Mouse (Mus musculus) forebrain, embryonic 16.5 days (tissue): ENCODE measurements around the gene Pdia5. TPM values are rescaled to one million over a fixed set of nuclear protein-coding genes. Genes with fewer than 3 reads are reported as not detected.
A peak's percentile ranks its signal among the peaks of the same experiment; 100 is the strongest.

Experiments
- ATAC-seq: fragments of 200-750 bp; cut with Nextera tagmentation; 2 replicates; pipeline ENCODE4 v1.8.0; 2017; ENCODE audit warnings: mild to moderate bottlenecking, moderate library complexity
- H3K27ac ChIP-seq: fragments of 300-500 bp; sonication (generic); 2 replicates; pipeline ENCODE4 v1.5.1; 2014; ENCODE audit warnings: low read length, control low read depth
- H3K27me3 ChIP-seq: fragments of 300-500 bp; sonication (generic); replicated peaks from 2 replicates; pipeline ENCODE4 v1.6.1; 2014; ENCODE audit warnings: low read length; ENCODE audit not compliant: control insufficient read depth, insufficient read depth
- H3K36me3 ChIP-seq: fragments of 300-500 bp; sonication (generic); 2 replicates; pipeline ENCODE4 v1.6.1; 2014; ENCODE audit not compliant: control insufficient read depth, insufficient read depth
- H3K4me1 ChIP-seq: fragments of 300-500 bp; sonication (generic); replicated peaks from 2 replicates; pipeline ENCODE4 v1.6.1; 2014; ENCODE audit warnings: low read length; ENCODE audit not compliant: control insufficient read depth, insufficient read depth
- H3K4me2 ChIP-seq: fragments of 300-500 bp; sonication (generic); 2 replicates; pipeline ENCODE4 v1.6.1; 2014; ENCODE audit warnings: mild to moderate bottlenecking, low read length, control low read depth
- H3K4me3 ChIP-seq: fragments of 300-500 bp; sonication (generic); replicated peaks from 2 replicates; pipeline ENCODE4 v1.5.1; 2014; ENCODE audit warnings: mild to moderate bottlenecking, low read length, control low read depth
- H3K9ac ChIP-seq: fragments of 300-500 bp; sonication (generic); replicated peaks from 2 replicates; pipeline ENCODE4 v1.6.1; 2014; ENCODE audit warnings: low read depth, low read length, control low read depth
- H3K9me3 ChIP-seq: fragments of 300-500 bp; sonication (generic); 2 replicates; pipeline ENCODE4 v1.6.1; 2016; ENCODE audit warnings: low read length; ENCODE audit not compliant: control insufficient read depth
- WGBS: fragments of 180-500 bp; shearing (Covaris S2); extraction: QIAGEN DNeasy Blood & Tissue Kit; methylation state at CpG from one replicate; pipeline ENCODE4 v1.1.7; 2014; 5-methylcytosine and 5-hydroxymethylcytosine counted together
- polyA plus RNA-seq: library from polyadenylated mRNA; unstranded; fragments of >200 nt; fragmentation: Nextera tagmentation; extraction: Ambion mirVana; gene quantifications from 2 replicates; pipeline ENCODE4 v1.2.1, GENCODE M21; 2015

Pdia5 gene
- polyA plus RNA-seq, 1 experiment from 2014 or later, result 9.8 TPM

GRCm38 (mm10) chr16:35458297-35458696 is 32.4 kb downstream of the Pdia5 start:
- Histone ChIP-seq H3K27me3 (no peaks in the 10 kb centered on the region), H3K36me3 (no peaks in the 10 kb centered on the region), H3K9me3 (no peaks in the 10 kb centered on the region), H3K4me3 (no peak overlapping the region), H3K27ac (no peak overlapping the region), H3K9ac (no peak overlapping the region), H3K4me2 (no peak overlapping the region), H3K4me1 (peaks cover 5% of the 10 kb centered on the region; the same call in 1 of the 2 replicates)
- WGBS, result 86% methylated on average over 11 of the region's 11 CpGs
- ATAC-seq, result no peak

- Histone ChIP-seq H3K4me1 (peaks cover 5% of the 10 kb centered on the region; the same call in 1 of the 2 replicates), H3K9ac (no peak overlapping the region), H3K4me3 (no peak overlapping the region), H3K9me3 (no peaks in the 10 kb centered on the region), H3K4me2 (no peak overlapping the region), H3K36me3 (no peaks in the 10 kb centered on the region), H3K27ac (no peak overlapping the region), H3K27me3 (no peaks in the 10 kb centered on the region)
- 77% methylated on average over 8 of the region's 8 CpGs for whole genome bisulfite sequencing
- no peak for ATAC-seq
Measured at GRCm38 (mm10) chr16:35457488-35457887, 33.2 kb downstream of the Pdia5 start.

- H3K4me2 ChIP-seq, result no peak overlapping the region
- no peak overlapping the region for H3K27ac ChIP-seq
- no peak overlapping the region for H3K9ac ChIP-seq
- no peaks in the 10 kb centered on the region for H3K36me3 ChIP-seq
- whole genome bisulfite sequencing, result 92% methylated on average over 7 of the region's 7 CpGs
- H3K4me1 ChIP-seq, result peaks cover 5% of the 10 kb centered on the region; the same call in 1 of the 2 replicates
- H3K9me3 ChIP-seq, result no peaks in the 10 kb centered on the region
- no peaks in the 10 kb centered on the region for H3K27me3 ChIP-seq
- no peak for ATAC-seq
- no peak overlapping the region for H3K4me3 ChIP-seq
Measured at GRCm38 (mm10) chr16:35457011-35457419, 33.7 kb downstream of the Pdia5 start.

GRCm38 (mm10) chr16:35456305-35456704 is 34.4 kb downstream of the Pdia5 start:
- Histone ChIP-seq H3K9me3 (no peaks in the 10 kb centered on the region), H3K9ac (no peak overlapping the region), H3K4me2 (no peak overlapping the region), H3K27me3 (no peaks in the 10 kb centered on the region), H3K36me3 (no peaks in the 10 kb centered on the region), H3K4me3 (no peak overlapping the region), H3K4me1 (peaks cover 5% of the 10 kb centered on the region; the same call in 1 of the 2 replicates), H3K27ac (no peak overlapping the region)
- ATAC-seq, result no peak
- WGBS, result 93% methylated on average over 9 of the region's 9 CpGs

GRCm38 (mm10) chr16:35455822-35456221 is 34.9 kb downstream of the Pdia5 start:
- no peak for ATAC-seq
- Histone ChIP-seq H3K27me3 (no peaks in the 10 kb centered on the region), H3K4me3 (no peak overlapping the region), H3K27ac (no peak overlapping the region), H3K36me3 (no peaks in the 10 kb centered on the region), H3K9me3 (no peaks in the 10 kb centered on the region), H3K4me1 (peaks cover 5% of the 10 kb centered on the region; the same call in 1 of the 2 replicates), H3K4me2 (no peak overlapping the region), H3K9ac (no peak overlapping the region)
- 91% methylated on average over 10 of the region's 10 CpGs for WGBS

- Histone ChIP-seq H3K9me3 (no peaks in the 10 kb centered on the region), H3K27me3 (no peaks in the 10 kb centered on the region), H3K4me3 (no peak overlapping the region), H3K4me1 (peaks cover 2% of the 10 kb centered on the region; the same call in 1 of the 2 replicates), H3K9ac (no peak overlapping the region), H3K4me2 (no peak overlapping the region), H3K36me3 (no peaks in the 10 kb centered on the region), H3K27ac (peak overlapping the region; percentile 50)
- peak; percentile 78 for ATAC-seq
- 64% methylated on average over 16 of the region's 16 CpGs for WGBS
Measured at GRCm38 (mm10) chr16:35450018-35450630, 40.5 kb downstream of the Pdia5 start.

GRCm38 (mm10) chr16:35442026-35442415 is 48.7 kb downstream of the Pdia5 start:
- H3K9ac ChIP-seq, result no peak overlapping the region
- no peaks in the 10 kb centered on the region for H3K9me3 ChIP-seq
- H3K4me3 ChIP-seq, result no peak overlapping the region
- H3K36me3 ChIP-seq, result no peaks in the 10 kb centered on the region
- H3K4me1 ChIP-seq, result no peaks in the 10 kb centered on the region
- no peaks in the 10 kb centered on the region for H3K27me3 ChIP-seq
- 90% methylated on average over 4 of the region's 4 CpGs for WGBS
- no peak for ATAC-seq
- H3K4me2 ChIP-seq, result no peak overlapping the region
- H3K27ac ChIP-seq, result no peak overlapping the region

GRCm38 (mm10) chr16:35441346-35442025 is 49.2 kb downstream of the Pdia5 start:
- Histone ChIP-seq H3K27ac (no peak overlapping the region), H3K4me2 (no peak overlapping the region), H3K4me1 (no peaks in the 10 kb centered on the region), H3K9me3 (no peaks in the 10 kb centered on the region), H3K36me3 (no peaks in the 10 kb centered on the region), H3K9ac (no peak overlapping the region), H3K4me3 (no peak overlapping the region), H3K27me3 (no peaks in the 10 kb centered on the region)
- ATAC-seq, result peak; percentile 31; the same call in 1 of the 2 replicates
- 81% methylated on average over 9 of the region's 9 CpGs for WGBS

- Histone ChIP-seq H3K9ac (no peak overlapping the region), H3K4me1 (no peaks in the 10 kb centered on the region), H3K27me3 (no peaks in the 10 kb centered on the region), H3K27ac (no peak overlapping the region), H3K4me2 (no peak overlapping the region), H3K4me3 (no peak overlapping the region), H3K9me3 (no peaks in the 10 kb centered on the region), H3K36me3 (no peaks in the 10 kb centered on the region)
- ATAC-seq, result no peak
- WGBS, result 96% methylated on average over 1 of the region's 1 CpGs
Measured at GRCm38 (mm10) chr16:35439046-35439445, 51.6 kb downstream of the Pdia5 start.
